Mouse (Mus musculus) C2C12 (cell line): Measurements from ENCODE around the gene Park7. TPM values are rescaled to one million over a fixed set of nuclear protein-coding genes. Genes with fewer than 3 reads are reported as not detected.

Source experiments
- H3K27me3 ChIP-seq: one replicate; pipeline ENCODE4 v1.6.1; 2011; ENCODE audit not compliant: control insufficient read depth, insufficient read depth, insufficient read length
- H3K36me3 ChIP-seq: one replicate; pipeline ENCODE4 v1.6.1; 2011; ENCODE audit not compliant: control insufficient read depth, insufficient read depth
- H3K4me3 ChIP-seq: one replicate; pipeline ENCODE4 v1.5.1; 2011; ENCODE audit warnings: mild to moderate bottlenecking, control low read depth; ENCODE audit not compliant: poor library complexity, insufficient read depth, severe bottlenecking
- H3K79me2 ChIP-seq: one replicate; pipeline ENCODE4 v1.6.1; 2011; ENCODE audit not compliant: control insufficient read depth, insufficient read depth
- H3K79me3 ChIP-seq: one replicate; pipeline ENCODE4 v1.6.1; 2011; ENCODE audit warnings: low read depth, control low read depth
- H3ac ChIP-seq: one replicate; pipeline ENCODE3; 2011; ENCODE audit warnings: low read depth; ENCODE audit not compliant: control insufficient read depth, insufficient read length
- CEBPB ChIP-seq: IDR thresholded peaks from one replicate; pipeline ENCODE4 v1.6.1; 2011; ENCODE audit warnings: low read depth, mild to moderate bottlenecking, control low read depth, moderate library complexity
- CTCF ChIP-seq: IDR thresholded peaks from one replicate; pipeline ENCODE4 v1.5.1; 2011; ENCODE audit not compliant: control insufficient read depth, insufficient read depth, insufficient read length
- FOSL1 ChIP-seq: IDR thresholded peaks from one replicate; pipeline ENCODE4 v1.8.0; 2011; ENCODE audit warnings: mild to moderate bottlenecking, low read length; ENCODE audit not compliant: poor library complexity, insufficient read depth, severe bottlenecking
- MAX ChIP-seq: IDR thresholded peaks from one replicate; pipeline ENCODE4 v1.6.1; 2011; ENCODE audit warnings: mild to moderate bottlenecking, control low read depth
- MYOD1 ChIP-seq: IDR thresholded peaks from one replicate; pipeline ENCODE4 v1.6.1; 2011; ENCODE audit warnings: low read depth; ENCODE audit not compliant: control insufficient read depth, insufficient read length
- MYOG ChIP-seq: IDR thresholded peaks from one replicate; pipeline ENCODE4 v1.6.1; 2011; ENCODE audit not compliant: control insufficient read depth, insufficient read length; ENCODE audit errors: extremely low read depth
- USF1 ChIP-seq: IDR thresholded peaks from one replicate; pipeline ENCODE4 v1.6.1; 2011; ENCODE audit warnings: low read depth, mild to moderate bottlenecking, control low read depth, moderate library complexity
- polyA plus RNA-seq: library from polyadenylated mRNA; unstranded; fragments of >200 nt; fragmentation: generic; extraction: Trizol; gene quantifications from one replicate; pipeline ENCODE4 v1.2.1, GENCODE M21; 2012; ENCODE audit warnings: missing spikeins

Park7 gene
- polyA plus RNA-seq, 1 experiment: 323 TPM

DNA sequence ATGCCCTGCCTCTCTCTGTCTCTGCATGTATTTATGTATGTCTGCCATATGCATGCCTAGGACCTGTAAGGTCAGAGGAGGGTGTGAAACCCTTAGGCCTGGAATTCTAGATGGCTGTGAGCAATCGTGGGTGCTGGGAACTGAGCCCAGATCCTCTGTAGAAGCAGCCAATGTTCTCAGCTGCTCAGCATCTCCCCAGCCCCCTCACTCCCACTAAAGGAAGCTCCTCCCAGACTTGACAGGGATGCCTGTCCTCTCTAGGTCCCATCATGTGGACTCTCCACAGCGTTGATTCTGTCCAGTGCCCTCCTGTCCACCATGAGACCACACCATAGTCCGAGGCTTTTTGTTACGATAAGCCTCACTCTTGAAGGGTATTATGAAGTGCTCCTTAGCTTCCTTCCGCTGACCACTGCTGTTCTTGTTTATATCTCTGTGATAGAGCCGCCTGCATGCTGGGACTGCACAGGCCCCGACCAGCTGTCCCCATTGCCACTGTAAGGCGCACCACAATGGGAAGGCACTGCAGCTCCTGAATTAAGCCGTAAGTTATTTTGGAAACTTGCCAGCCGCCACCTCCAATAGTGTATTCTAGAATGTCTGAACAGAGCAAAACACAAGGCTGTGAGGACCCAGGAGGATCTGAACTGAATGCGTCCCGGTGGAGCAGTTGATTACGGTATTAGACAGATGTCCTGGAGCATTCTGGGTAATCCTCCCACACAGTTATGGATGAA lies 42.3 kb upstream of the Park7 start:
- Histone ChIP-seq H3K4me3 (no peak overlapping the region), H3K79me3 (no peaks in the 10 kb centered on the region), H3ac (no peak overlapping the region), H3K79me2 (no peaks in the 10 kb centered on the region), H3K27me3 (peaks cover 10% of the 10 kb centered on the region), H3K36me3 (no peaks in the 10 kb centered on the region)
- TF ChIP-seq FOSL1: no peak
- TF ChIP-seq MAX: no peak
- TF ChIP-seq CTCF: no peak
- TF ChIP-seq USF1: no peak

DNA sequence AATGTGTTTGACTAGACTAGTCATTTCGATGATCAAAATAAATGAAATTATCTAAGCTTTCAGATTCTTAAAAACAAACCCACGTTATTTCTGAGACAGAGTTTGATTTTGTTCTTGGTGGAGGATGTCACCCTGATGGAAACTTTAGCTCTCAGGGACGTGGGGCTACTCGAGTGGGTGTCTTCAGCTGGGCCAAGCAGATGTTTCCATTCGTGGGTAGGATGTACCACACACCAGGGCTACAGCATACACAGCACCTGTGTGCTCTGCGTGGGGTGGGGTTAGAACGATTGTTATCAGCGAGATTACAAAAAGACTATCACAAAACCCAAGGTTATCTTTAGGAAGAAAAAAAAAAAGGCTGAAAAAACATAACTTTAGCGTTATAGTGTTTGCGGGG lies 36.7 kb upstream of the Park7 start:
- Histone ChIP-seq H3ac (no peak overlapping the region), H3K79me3 (no peaks in the 10 kb centered on the region), H3K4me3 (no peak overlapping the region), H3K27me3 (peaks cover 33% of the 10 kb centered on the region), H3K79me2 (no peaks in the 10 kb centered on the region), H3K36me3 (no peaks in the 10 kb centered on the region)
- TF ChIP-seq MYOD1: no peak
- TF ChIP-seq CEBPB: no peak
- TF ChIP-seq MAX: no peak
- TF ChIP-seq USF1: no peak
- TF ChIP-seq FOSL1: no peak
- TF ChIP-seq CTCF: no peak
- TF ChIP-seq MYOG: no peak

DNA sequence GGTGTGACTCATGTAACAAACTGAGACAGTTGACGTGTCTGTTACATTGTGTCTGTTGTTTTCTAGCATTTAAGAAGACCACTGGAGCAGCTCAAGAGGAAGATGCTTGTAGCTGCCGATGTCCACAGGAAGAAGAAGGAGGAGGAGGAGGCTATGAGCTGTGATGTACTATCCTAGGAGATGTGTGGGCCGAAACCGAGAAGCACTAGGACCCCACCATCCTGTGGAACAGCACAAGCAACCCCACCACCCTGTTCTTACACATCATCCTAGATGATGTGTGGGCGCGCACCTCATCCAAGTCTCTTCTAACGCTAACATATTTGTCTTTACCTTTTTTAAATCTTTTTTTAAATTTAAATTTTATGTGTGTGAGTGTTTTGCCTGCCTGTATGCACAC lies 30.5 kb upstream of the Park7 start:
- H3ac ChIP-seq: no peak overlapping the region

DNA sequence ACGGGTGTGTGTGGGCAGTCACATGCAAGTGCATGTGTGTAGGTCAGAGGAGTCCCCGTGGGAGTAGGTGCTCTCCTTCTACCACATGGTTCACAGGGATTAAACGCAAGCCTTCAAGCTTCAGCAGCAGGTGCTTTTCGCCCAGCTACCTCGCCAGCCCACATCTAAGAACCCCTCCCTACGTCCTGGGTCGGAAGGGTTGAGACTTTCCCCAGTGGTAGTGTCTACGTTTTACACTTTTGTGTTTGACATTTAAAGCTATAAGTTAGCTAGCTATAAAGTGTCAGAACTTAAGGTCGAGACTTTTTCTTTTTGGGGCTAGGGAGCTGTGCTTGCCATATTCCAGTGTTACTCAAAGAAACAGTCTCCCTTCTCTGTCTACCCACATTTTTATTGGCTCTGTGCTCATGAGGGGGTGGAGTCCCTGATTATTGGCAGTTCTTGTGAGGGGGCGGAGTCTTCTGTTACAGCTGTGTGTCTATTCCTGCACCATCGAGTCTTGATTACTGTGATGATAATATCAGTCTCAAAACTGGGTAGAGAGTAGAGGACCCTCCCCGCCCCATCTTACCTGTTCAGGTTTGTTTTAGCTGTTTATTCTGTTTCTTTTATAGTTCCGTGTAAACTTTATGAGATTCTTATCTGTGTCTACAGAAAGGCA lies 25.9 kb upstream of the Park7 start:
- Histone ChIP-seq H3K79me3 (no peaks in the 10 kb centered on the region), H3K4me3 (no peak overlapping the region), H3K79me2 (no peaks in the 10 kb centered on the region), H3K27me3 (no peaks in the 10 kb centered on the region), H3ac (no peak overlapping the region), H3K36me3 (no peaks in the 10 kb centered on the region)
- no peak for TF ChIP-seq CEBPB
- TF ChIP-seq MYOD1: no peak
- TF ChIP-seq FOSL1: no peak
- TF ChIP-seq MAX: no peak

More for the DNA sequence above, 30.5 kb upstream of the Park7 start:
- no peak for TF ChIP-seq FOSL1
- TF ChIP-seq CEBPB: no peak
- TF ChIP-seq MAX: no peak
- TF ChIP-seq USF1: no peak
- no peak for TF ChIP-seq MYOD1
- TF ChIP-seq CTCF: no peak
- no peak for TF ChIP-seq MYOG
- Histone ChIP-seq H3K79me2 (no peaks in the 10 kb centered on the region), H3K36me3 (no peaks in the 10 kb centered on the region), H3K79me3 (no peaks in the 10 kb centered on the region), H3K4me3 (no peak overlapping the region), H3K27me3 (peaks cover 18% of the 10 kb centered on the region)

DNA sequence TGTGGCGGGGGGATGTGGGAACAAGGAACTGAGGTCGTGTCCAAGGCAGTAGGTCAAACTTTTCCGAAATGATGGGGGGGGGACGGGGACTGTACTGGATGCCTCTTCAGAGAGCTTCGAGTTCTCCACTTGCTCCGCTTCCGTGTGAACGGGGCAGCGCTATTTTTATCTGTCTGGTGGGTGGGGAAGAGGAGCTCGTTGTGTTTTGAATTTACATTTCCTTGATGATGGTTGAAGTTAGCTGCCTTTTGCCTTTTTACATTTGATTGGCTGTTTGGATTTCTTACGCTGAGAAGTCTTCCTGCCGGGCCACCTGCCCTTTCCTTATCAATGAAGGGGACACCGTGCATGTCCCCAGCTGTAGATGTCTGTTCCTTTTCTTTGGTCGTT lies 23.8 kb upstream of the Park7 start:
- no peak for TF ChIP-seq USF1
- no peak overlapping the region for H3K4me3 ChIP-seq

DNA sequence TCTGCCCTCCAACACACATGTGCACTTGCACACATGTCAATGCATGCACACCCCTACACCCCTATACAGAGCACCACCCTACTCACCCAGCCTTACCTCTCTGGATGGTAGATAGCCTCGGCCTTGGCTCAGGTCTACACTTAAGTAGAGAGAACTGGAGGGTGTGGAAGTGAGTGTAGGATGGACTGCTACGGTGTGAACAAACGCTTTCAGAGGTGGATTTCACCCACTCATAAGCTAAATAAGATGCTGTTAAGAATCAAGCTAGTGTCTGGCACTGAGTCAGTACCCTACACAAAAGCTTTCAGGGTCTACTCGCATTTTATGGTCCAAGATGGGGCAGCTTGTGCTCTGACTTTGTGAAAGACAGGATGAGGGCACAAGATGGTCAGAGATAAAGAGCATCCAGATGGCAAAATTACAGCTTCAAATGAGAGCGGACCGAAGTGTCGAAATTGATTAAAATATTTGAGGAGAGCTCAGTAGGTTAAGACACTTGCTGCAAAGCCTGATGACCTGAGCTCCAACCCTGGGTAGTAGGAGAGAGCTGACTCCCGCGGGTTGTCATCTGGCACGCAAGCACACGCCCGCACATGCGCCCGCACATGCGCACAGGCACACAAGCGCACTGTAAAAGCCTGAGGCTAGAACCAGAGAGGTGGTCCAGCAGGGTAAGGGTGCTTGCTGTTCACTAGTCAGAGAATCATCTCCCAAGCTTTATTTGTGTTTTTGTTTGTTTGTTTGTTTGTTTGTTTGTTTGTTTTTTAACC lies 23.2 kb upstream of the Park7 start:
- TF ChIP-seq FOSL1 (no peak), MAX (no peak), CTCF (no peak), MYOD1 (no peak), USF1 (no peak), MYOG (no peak), CEBPB (no peak)
- H3K4me3 ChIP-seq: no peak overlapping the region

More for the DNA sequence above, 23.8 kb upstream of the Park7 start:
- Histone ChIP-seq H3K36me3 (no peaks in the 10 kb centered on the region), H3K27me3 (no peaks in the 10 kb centered on the region), H3K79me3 (no peaks in the 10 kb centered on the region), H3ac (no peak overlapping the region), H3K79me2 (no peaks in the 10 kb centered on the region)

More for the DNA sequence above, 23.2 kb upstream of the Park7 start:
- Histone ChIP-seq H3K79me2 (no peaks in the 10 kb centered on the region), H3K36me3 (no peaks in the 10 kb centered on the region), H3ac (no peak overlapping the region), H3K79me3 (no peaks in the 10 kb centered on the region), H3K27me3 (no peaks in the 10 kb centered on the region)
